Mouse (Mus musculus) erythroblast, embryonic 14.5 days (primary cell): ENCODE results near the gene Tln1. TPM values are rescaled to one million over a fixed set of nuclear protein-coding genes. Genes with fewer than 3 reads are reported as not detected.
A peak's percentile ranks its signal among the peaks of the same experiment; 100 is the strongest.

Experiments
- H3K27me3 ChIP-seq: 2 replicates; pipeline ENCODE4 v1.6.1; 2012; ENCODE audit warnings: inconsistent platforms; ENCODE audit not compliant: control insufficient read depth
- H3K36me3 ChIP-seq: 2 replicates; pipeline ENCODE4 v1.6.1; 2012; ENCODE audit warnings: mild to moderate bottlenecking, inconsistent platforms; ENCODE audit not compliant: control insufficient read depth
- H3K4me1 ChIP-seq: 2 replicates; pipeline ENCODE4 v1.6.1; 2012; ENCODE audit warnings: inconsistent platforms; ENCODE audit not compliant: control insufficient read depth
- H3K4me3 ChIP-seq: replicated peaks from 2 replicates; pipeline ENCODE3; 2012; ENCODE audit warnings: moderate library complexity, mild to moderate bottlenecking, inconsistent platforms
- H3K9me3 ChIP-seq: 2 replicates; pipeline ENCODE4 v1.6.1; 2012; ENCODE audit warnings: low read length, inconsistent platforms, mixed read lengths; ENCODE audit not compliant: control insufficient read depth
- GATA1 ChIP-seq: IDR thresholded peaks from 2 replicates; pipeline ENCODE4 v1.6.1; 2012; ENCODE audit warnings: low read length, inconsistent platforms, mixed read lengths
- TAL1 ChIP-seq: IDR thresholded peaks from 3 replicates; pipeline ENCODE4 v1.6.1; 2012; ENCODE audit warnings: low read length, inconsistent platforms, mixed read lengths
- polyA plus RNA-seq: library from polyadenylated mRNA; stranded (reverse); fragments of >175 nt; gene quantifications from 2 replicates; pipeline ENCODE4 v1.2.3, GENCODE M21; 2012

Tln1 gene
- polyA plus RNA-seq, 1 experiment = 17.6 TPM

DNA sequence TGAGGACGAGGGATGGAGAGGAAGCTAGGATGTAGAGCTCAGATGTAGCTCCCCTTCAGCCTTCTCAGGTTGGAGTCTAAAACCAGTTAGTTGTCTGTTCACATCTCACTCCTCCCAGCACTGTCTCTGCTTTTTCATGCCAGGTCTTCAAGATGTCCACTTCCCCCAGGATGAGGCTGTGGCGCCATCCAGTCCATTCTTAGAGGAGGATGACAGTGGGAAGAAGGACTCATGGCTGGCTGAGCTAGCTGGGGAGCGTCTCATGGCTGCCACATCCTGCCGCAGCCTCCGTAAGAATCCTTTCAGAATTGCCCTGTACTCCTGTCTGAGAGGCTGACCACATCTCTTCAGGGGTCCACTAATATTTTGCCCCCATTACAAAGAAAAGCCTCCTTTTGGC is 18.2 kb upstream of the Tln1 start:
- Histone ChIP-seq H3K9me3 (no peaks in the 10 kb centered on the region), H3K4me3 (no peak overlapping the region), H3K27me3 (no peaks in the 10 kb centered on the region), H3K4me1 (peaks cover 62% of the 10 kb centered on the region), H3K36me3 (peaks cover 65% of the 10 kb centered on the region)
- TF ChIP-seq GATA1 (no peak), TAL1 (no peak)

- H3K27me3 ChIP-seq = no peaks in the 10 kb centered on the region
- H3K4me3 ChIP-seq = peak overlapping the region; percentile 98
- H3K9me3 ChIP-seq = no peaks in the 10 kb centered on the region
- TF ChIP-seq TAL1 (no peak), GATA1 (no peak)
- H3K4me1 ChIP-seq = peaks cover 70% of the 10 kb centered on the region
- H3K36me3 ChIP-seq = peaks cover 67% of the 10 kb centered on the region
Measured at GRCm38 (mm10) chr4:43579731-43580130, 17.2 kb upstream of the Tln1 start.

DNA sequence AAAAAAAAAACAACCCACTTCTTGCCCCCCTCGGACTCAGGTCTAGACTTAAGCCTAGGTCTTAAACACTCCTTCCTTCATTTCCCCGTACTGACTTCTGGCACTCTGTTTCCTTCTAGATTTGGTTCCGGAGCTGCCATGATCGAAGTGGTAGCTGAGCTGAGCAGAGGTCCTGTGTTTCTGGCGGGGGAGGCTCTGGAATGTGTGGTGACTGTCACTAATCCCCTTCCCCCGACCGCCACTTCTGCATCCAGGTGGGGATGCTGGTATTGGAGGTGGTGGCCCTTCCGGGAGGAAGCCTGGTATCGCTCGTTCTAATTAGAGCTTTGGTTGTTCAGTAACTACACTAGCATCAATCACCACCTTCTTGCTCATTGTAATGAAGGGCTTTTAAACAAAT is 16.8 kb upstream of the Tln1 start:
- no peaks in the 10 kb centered on the region for H3K9me3 ChIP-seq
- H3K27me3 ChIP-seq = no peaks in the 10 kb centered on the region
- peaks cover 72% of the 10 kb centered on the region for H3K4me1 ChIP-seq
- H3K4me3 ChIP-seq = peak overlapping the region; percentile 98
- H3K36me3 ChIP-seq = peaks cover 67% of the 10 kb centered on the region
- TF ChIP-seq GATA1 (no peak), TAL1 (no peak)

- TF ChIP-seq GATA1 (no peak), TAL1 (no peak)
- H3K27me3 ChIP-seq = no peaks in the 10 kb centered on the region
- peaks cover 67% of the 10 kb centered on the region for H3K36me3 ChIP-seq
- peak within 1 kb of the TSS; percentile 98 for H3K4me3 ChIP-seq
- H3K4me1 ChIP-seq = peaks cover 77% of the 10 kb centered on the region
- no peaks in the 10 kb centered on the region for H3K9me3 ChIP-seq
Measured at GRCm38 (mm10) chr4:43578376-43579204, 16.1 kb upstream of the Tln1 start, which contains the start of the genes Rgp1 and Gba2. Rgp1 (plus strand) TSS chr4:43578715. Gba2 (minus strand) TSS chr4:43578873.

DNA sequence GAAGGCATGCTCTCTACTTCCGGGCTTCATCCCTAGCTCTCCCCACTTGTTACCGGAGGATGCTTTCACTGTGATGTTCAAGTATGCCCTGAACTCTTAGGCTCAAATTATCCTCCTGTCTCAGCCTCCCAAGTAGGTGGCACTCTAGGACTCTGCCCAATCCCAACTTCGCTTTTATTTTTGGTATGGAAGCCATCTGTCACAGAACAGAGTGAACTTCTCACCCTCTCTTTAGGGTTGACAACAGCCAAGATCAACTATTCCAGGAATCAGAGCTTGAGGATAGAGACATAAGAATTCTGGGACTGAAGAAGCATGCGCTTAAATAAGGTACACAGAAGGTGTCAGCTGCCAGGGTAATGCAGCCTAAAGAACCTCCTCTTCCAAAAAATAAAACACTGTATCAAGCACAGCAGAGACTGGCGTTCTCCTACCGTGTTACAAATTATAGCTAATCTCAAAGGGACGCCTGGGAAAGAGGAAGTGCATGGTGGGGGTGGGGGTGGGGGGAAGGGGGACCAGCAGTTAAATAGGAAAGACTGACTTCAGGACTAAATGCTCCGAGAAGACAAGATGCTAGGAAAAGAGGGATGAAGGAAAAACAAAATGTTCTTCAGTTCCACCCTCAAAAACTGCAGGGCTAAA is 14.9 kb upstream of the Tln1 start:
- TF ChIP-seq GATA1 (no peak), TAL1 (no peak)
- Histone ChIP-seq H3K4me1 (peaks cover 78% of the 10 kb centered on the region), H3K27me3 (no peaks in the 10 kb centered on the region), H3K4me3 (peak overlapping the region; percentile 98), H3K36me3 (peaks cover 67% of the 10 kb centered on the region), H3K9me3 (no peaks in the 10 kb centered on the region)

DNA sequence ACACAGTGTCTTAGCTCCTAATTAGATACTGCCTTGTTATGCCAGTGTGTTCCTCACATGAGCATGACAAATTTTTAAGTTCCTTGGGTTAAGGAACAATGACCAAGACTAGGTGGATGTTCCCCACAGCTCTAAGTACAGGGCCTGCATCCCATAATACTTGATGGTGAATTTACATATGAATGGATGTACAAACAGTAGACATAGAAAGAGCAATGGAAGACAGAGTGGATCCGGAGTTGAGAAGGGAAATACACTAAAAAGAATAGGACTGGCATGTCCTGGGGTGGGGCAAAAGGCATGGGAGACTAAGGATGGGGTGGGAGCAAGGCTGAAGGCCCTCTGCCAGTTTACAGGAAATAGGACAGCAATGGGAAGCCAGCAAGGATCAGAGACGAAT is 12.9 kb upstream of the Tln1 start:
- Histone ChIP-seq H3K4me3 (peak overlapping the region; percentile 34), H3K27me3 (no peaks in the 10 kb centered on the region), H3K36me3 (peaks cover 67% of the 10 kb centered on the region), H3K9me3 (no peaks in the 10 kb centered on the region), H3K4me1 (peaks cover 64% of the 10 kb centered on the region)
- TF ChIP-seq TAL1 (no peak), GATA1 (no peak)

GRCm38 (mm10) chr4:43573561-43573960 is 11.1 kb upstream of the Tln1 start:
- peaks cover 48% of the 10 kb centered on the region for H3K4me1 ChIP-seq
- H3K36me3 ChIP-seq = peaks cover 80% of the 10 kb centered on the region
- H3K4me3 ChIP-seq = no peak overlapping the region
- TF ChIP-seq TAL1 = no peak
- no peak for TF ChIP-seq GATA1
- no peaks in the 10 kb centered on the region for H3K9me3 ChIP-seq
- H3K27me3 ChIP-seq = no peaks in the 10 kb centered on the region

DNA sequence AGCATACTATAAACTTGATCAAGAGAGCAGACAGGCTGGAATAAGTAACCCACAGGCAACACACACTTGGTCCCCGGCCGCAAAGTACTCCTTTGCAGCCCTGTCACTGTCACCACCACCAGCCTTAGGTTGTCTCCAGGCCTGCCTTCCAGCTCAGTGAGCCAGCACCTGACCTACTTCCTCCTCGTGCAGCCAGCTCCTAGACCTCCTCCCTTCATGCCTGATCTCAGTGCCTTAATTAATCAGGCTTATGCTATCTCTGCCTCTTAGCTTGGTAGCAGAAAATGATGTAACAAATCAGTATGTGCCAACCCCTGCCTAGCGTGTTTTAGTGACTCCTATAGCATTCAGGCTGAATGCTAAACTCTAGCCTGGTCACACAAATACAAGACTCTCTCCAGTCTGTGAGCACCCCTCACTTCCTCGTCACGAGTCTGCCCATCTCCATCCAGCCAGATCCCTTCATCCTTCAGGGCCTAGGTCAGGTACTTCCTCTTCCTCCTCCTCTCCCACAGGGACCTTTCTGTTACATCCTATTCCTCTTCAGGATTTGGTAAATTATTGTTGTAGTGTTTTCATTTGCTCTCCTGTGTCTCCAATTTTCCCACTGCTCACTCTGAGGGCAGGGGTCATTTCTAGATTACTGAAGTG is 9.0 kb upstream of the Tln1 start:
- Histone ChIP-seq H3K4me3 (no peak overlapping the region), H3K36me3 (peaks cover 98% of the 10 kb centered on the region), H3K9me3 (no peaks in the 10 kb centered on the region), H3K27me3 (no peaks in the 10 kb centered on the region), H3K4me1 (peaks cover 31% of the 10 kb centered on the region)
- TF ChIP-seq TAL1 (no peak), GATA1 (no peak)

DNA sequence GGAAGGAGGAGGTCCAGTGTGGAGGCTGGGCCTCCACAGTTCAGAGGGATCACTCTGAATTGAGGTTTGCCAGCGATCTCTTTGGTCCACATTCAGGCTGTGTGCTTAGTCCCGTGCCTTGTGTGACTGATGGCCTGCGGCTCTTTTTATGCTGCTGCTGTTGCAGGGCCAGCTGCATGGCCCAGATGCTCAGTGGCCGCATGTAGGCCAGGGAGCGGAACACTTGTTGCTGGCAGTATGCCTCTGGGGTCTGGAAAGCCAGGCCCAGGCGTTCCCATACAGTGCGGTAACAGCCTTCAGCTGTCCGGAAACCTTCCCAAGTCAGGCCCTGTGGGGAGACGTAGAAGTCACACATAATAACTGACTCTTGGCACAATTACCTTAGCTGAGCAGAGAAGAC is 4.6 kb upstream of the Tln1 start:
- TF ChIP-seq GATA1 (no peak), TAL1 (no peak)
- peaks cover 80% of the 10 kb centered on the region for H3K36me3 ChIP-seq
- peaks cover 24% of the 10 kb centered on the region for H3K4me1 ChIP-seq
- H3K4me3 ChIP-seq = no peak overlapping the region
- no peaks in the 10 kb centered on the region for H3K9me3 ChIP-seq
- H3K27me3 ChIP-seq = no peaks in the 10 kb centered on the region
